Mouse (Mus musculus): ENCODE data around the gene Itgb2.

DNA sequence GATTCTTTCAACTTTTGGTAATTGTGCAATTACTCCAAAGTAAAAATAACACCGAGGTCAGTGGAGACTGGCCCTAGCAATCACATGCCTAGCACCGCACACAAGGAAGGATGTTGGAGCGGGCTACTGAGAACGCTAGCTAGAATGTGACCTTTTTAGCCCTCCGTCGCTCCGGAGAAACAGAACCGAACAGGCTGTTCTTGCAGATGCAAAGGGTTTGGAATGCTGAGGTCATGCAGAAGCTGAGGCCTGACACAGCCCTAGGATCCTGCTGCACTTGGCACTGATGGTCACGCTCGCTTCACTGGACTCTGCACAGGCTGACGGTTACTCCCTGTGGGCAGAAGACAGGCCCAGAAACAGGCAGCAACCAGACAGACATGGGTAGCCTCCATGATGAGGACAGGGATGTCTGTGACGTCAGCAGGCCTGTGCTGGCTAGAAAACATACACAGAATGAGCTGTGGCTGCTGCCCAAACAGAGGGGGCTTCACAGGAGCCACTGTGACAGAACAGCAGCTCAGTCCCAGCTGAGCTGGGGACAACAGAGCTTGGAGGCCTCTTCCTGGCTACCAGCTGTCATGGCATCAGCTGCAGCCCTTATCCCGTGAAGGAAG lies 23.0 kb upstream of the Itgb2 start:
- TF ChIP-seq ZNF384 (IDR thresholded peaks at IDR 0.05; ENCODE audit: low read depth, low read length), result no peak
- no peak for TF ChIP-seq MAFK (IDR thresholded peaks at IDR 0.05; ENCODE audit: insufficient read depth, low read depth, low read length)
- no peak for TF ChIP-seq HCFC1 (IDR thresholded peaks at IDR 0.05; ENCODE audit: borderline replicate concordance, insufficient read depth, low read length)
- TF ChIP-seq CHD2 (IDR thresholded peaks at IDR 0.05; ENCODE audit: low read depth, low read length), result no peak
- TF ChIP-seq ZC3H11A (IDR thresholded peaks at IDR 0.05; ENCODE audit: borderline replicate concordance, low read depth, low read length), result no peak
